Mouse (Mus musculus) cerebellum, adult 11-12 months (tissue): ENCODE results near the gene Acad10.
"Not testable (repeated sequence)": the region's sequence is repeated elsewhere in the genome, so short reads cannot be mapped to it uniquely, and the experiment has no call there.

Experiments
- DNase-seq: peaks from one replicate; pipeline ENCODE4 v3.0.0; 2022

Acad10 gene

DNA sequence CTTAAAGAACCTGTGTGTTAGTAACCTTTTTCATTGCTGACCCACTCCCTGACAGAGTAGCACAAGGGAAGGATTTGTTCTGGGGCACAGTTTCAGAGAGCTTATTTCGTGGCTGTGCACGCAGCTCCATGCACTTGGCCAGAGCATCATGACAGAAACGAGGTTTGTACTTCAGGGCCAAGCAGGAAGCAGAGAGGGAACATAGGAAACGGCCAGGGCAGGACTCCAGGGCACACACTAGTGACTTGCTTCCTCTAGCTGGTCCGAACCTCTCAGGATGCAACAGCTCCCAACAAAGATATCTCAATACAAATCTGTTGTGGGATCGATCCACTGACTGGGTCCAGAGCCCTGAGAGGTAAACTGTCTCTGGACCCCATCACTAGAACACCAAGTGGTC lies 3.4 kb downstream of the Acad10 start:
- DNase-seq = not testable (repeated sequence)

DNA sequence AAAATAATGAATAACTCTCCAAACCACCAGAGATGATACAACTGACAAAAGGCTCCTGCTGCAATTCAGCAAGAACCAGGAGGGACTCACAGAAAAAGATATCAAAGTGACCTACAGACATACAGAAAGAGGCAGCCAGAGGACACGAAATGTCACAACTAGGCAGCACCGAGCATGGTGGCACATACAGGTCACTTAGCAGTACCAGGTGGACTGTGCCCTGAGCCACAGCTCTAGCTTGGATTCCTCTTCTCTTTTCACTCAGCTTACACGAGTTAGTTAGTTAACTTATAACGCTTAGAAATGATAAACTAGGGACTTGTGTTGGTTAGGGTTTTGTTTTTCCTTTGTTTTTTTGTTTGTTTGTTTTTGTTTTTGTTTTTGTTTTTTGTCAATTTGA lies 5.8 kb downstream of the Acad10 start:
- DNase-seq = no peak

GRCm38 (mm10) chr5:121649134-121649533 lies 11.2 kb downstream of the Acad10 start:
- no peak for DNase-seq

- no peak for DNase-seq
Measured at GRCm38 (mm10) chr5:121639601-121640000, 20.7 kb downstream of the Acad10 start.

DNA sequence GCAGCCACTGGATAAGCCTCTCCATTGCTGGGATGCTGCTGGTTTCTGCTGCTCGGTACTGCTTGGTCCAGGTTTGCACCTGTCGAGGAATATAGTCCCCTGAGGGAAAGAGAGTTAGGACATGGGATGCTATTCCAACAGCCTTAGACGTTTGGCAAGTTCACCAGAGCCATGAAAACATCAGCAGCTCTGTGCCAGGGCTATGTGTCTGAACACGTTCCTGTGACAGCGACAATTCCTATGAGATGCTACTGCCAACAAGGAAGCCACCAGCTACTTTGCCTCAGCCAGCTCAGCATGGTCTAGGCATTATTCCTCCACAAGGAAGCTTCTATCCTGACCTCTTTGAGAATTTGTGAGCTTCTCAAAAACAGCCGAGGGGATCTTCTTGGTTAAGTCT lies 23.0 kb downstream of the Acad10 start:
- no peak for DNase-seq

GRCm38 (mm10) chr5:121634668-121635067 lies 25.6 kb downstream of the Acad10 start:
- no peak for DNase-seq

GRCm38 (mm10) chr5:121632804-121633203 lies 27.5 kb downstream of the Acad10 start:
- DNase-seq = no peak

DNA sequence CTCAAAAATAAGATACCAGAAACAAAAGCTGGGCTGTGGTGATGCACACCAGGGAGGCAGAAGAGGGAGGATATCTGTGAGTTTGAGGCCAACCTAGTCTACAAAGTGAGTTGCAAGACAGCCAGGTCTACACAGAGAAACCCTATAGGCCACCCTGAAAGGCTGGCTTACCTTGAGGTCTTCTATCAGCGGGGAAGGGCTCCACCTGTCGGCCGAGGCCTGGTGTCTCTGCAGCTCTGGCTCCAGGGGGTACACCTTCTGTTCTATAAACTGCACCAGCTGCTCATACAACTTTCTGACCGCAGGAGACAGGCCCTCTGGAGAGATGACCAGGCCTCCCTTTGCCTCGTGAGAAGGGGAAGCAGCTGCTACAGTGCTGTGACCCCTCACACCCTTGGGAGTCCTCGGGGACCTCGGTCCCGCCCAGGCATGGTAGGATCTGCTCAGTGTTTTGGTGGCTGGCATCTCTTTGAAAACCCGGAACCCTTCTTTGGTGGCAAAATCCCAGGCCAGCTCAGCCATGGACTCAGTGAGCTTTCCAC lies 29.1 kb downstream of the Acad10 start:
- not testable (repeated sequence) for DNase-seq

GRCm38 (mm10) chr5:121627871-121628270 lies 32.4 kb downstream of the Acad10 start:
- peak; percentile 53 for DNase-seq

DNA sequence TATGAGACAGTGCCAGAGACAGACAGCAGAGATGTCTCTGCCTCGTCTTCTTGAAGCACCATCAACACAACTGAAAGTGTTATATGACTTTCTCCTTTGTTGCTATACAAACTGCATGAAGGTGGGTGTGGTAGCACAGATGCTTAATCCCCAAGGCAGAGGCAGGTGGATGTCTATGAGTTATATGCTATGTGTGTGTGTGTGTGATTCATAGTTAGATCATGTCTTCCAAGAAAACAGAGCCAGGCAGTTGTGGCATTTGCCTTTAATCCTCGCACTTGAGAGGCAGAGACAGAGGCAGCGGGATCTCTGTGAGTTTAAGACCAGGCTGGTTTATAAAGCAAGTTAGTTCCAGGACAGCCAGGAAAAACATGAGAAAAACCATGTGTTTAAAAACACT lies 37.1 kb downstream of the Acad10 start:
- no peak for DNase-seq

DNA sequence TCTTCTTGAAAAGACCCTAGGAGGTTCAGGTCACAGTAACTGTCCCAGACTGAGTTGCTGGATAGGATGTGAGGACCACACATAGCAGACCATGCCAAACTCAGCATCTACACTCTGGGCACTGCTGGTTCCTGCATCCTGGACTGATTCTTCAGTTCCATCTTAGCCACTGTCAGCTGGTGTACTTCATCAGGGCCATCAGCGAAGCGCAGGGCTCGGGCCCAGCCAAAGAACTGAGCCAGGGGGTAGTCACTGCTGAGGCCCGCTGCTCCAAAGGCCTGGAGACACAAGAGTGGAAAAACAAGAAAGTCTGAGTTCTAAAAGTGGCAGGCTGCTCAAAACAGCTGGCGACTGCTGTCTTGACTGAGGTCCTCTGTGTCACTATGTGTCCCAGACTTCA lies 39.2 kb downstream of the Acad10 start:
- no peak for DNase-seq

- DNase-seq = peak; percentile 88
Measured at GRCm38 (mm10) chr5:121618592-121619513, 41.5 kb downstream of the Acad10 start, which contains the start of gene Acad12. Gene Acad12, minus strand, starts transcription at chr5:121618938.

DNA sequence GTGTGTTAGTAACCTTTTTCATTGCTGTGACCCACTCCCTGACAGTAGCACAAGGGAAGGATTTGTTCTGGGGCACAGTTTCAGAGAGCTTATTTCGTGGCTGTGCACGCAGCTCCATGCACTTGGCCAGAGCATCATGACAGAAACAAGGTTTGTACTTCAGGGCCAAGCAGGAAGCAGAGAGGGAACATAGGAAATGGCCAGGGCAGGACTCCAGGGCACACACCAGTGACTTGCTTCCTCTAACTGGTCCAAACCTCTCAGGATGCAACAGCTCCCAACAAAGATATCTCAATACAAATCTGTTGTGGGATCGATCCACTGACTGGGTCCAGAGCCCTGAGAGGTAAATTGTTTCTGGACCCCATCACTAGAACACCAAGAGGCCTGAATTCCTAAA lies 45.4 kb downstream of the Acad10 start:
- DNase-seq = not testable (repeated sequence)

GRCm38 (mm10) chr5:121612036-121612435 lies 48.3 kb downstream of the Acad10 start:
- no peak for DNase-seq

- not testable (repeated sequence) for DNase-seq
Measured at GRCm38 (mm10) chr5:121609556-121610135, 50.7 kb downstream of the Acad10 start.

GRCm38 (mm10) chr5:121606151-121606550 lies 54.2 kb downstream of the Acad10 start:
- DNase-seq = peak; percentile 37

DNA sequence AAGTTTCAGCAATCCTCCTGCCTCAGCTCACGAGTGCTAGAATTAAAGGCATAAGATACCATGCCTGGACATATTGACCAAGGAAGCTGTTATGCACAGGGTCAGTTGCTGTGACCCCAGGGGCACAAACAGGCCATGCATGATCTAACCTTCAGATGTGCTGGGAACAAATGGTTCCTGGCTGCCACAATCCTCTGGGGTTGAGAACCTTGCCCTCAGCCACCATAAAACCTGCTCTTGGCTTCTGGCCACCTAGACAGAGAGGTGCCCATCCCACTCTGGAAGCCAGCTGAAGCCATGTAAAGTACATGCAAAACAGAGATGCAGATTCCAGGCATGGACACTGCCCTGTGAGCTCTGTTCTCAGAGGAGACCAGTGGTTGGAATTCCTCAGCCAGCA lies 56.5 kb downstream of the Acad10 start:
- DNase-seq = not testable (repeated sequence)

- DNase-seq = peak; percentile 79
Measured at GRCm38 (mm10) chr5:121601547-121602299, 58.6 kb downstream of the Acad10 start.

DNA sequence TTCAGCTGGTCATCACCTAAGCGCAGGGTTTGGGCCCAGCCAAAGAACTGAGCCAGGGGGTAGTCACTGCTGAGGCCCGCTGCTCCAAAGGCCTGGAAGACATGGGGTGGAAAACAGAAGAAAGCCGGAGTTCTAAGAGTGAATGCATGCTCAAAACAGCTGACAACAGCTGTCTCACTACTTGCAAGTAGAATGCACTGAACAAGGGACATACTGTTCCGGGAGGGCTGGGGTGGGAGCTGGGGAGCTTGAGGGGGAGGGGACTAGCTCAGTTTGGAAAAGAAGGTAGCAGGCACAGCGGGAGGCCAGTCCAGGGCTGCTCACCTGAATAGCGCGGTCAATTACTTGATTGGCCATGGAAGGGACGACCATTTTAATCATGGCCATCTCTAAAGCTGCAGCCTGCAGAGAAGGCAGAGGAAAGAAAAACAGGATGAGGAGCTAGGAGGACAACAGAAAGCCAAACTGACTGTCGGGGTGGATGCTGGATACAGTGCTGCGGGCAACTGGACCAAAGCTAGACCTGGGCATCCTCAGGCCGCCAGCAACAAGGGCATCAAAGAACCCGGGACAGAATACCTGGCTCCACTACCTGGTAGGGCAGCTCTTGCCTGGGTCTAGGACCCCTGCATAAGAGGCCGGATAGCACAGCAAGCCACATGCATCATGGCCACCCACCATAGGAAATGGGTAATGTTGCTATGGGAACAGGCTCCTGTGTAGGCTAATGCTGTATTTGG lies 61.3 kb downstream of the Acad10 start:
- no peak for DNase-seq

DNA sequence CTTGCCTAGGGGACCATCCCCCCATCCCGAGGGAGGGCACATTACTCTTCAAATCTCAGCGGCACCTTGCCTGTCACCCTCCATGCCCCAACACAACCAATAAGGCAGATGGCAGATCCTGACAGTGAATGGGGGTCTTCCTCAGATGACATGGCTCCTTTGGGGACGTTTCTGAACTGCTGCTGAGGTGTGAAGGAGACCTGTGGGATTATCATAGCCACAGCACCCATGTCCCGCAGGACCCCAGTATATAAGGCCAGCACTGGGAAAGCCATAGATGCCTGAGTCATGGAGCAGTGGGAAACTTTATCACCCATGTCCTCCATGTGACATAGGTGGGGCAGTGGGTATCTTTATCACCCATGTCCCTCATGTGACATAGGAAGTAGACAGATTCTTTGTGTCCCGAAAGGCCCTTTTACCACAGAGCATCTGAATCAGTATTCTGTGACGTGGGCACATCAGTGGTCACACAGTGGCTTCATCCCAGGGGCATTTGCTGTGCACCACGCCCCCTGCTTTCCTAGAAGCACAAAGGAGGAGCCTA lies 62.2 kb downstream of the Acad10 start:
- no peak for DNase-seq

GRCm38 (mm10) chr5:121597332-121597731 lies 63.0 kb downstream of the Acad10 start:
- DNase-seq = no peak

GRCm38 (mm10) chr5:121596226-121596625 lies 64.1 kb downstream of the Acad10 start:
- DNase-seq = no peak
